In genomic region chr6:122708826-122709225, GRCm38 (mm10) we compare ENCODE assay signal across 23 mouse cellular contexts. TPM values are rescaled to one million over a fixed set of nuclear protein-coding genes. Genes with fewer than 3 reads are reported as not detected.
DNase-seq lines count a peak whose midpoint lies in the region; ATAC-seq and TF ChIP-seq lines count a peak whose summit lies in the region.
"Had no signal": no experiment of that assay in that cellular context is flagged by ENCODE, and none has a peak within 500 bp of the region (broad histone marks: within the 10 kb centered on the region; RNA-seq: fewer than 3 reads in every experiment).

No protein-coding gene starts in this region.

- H3K27ac ChIP-seq in forebrain, embryonic 14.5 days (ENCODE audit: low read depth, low read length), result no peak overlapping the region
- no peak overlapping the region for H3K27ac ChIP-seq in forebrain, embryonic 10.5 days
- no peak overlapping the region for H3K27ac ChIP-seq in left cerebral cortex, adult 2 months
- peak overlapping the region; percentile 48; the same call in 1 of the 2 replicates for H3K27ac ChIP-seq in ES-E14 (ENCODE audit: insufficient read depth, low read depth, low read length, poor library complexity, severe bottlenecking)
- H3K27ac ChIP-seq: forebrain, embryonic 15.5 days; heart, embryonic 13.5 days; limb, embryonic 15.5 days; midbrain, embryonic 13.5 days had no signal

- no peak overlapping the region for H3K4me2 ChIP-seq in forebrain, embryonic 14.5 days (ENCODE audit: low read length)
- H3K4me2 ChIP-seq: forebrain, embryonic 15.5 days; heart, embryonic 13.5 days; limb, embryonic 15.5 days; midbrain, embryonic 13.5 days had no signal

- TF ChIP-seq CTCF in left cerebral cortex, adult 2 months (IDR thresholded peaks at IDR 0.05), result peak; percentile 3

- intact Hi-C loops in left cerebral cortex, adult 2 months (cut with DNase I), result no loop called here
- intact Hi-C loops in left cerebral cortex, postnatal 14 days (cut with DNase I), result no loop called here

- no peak overlapping the region for H3K9ac ChIP-seq in forebrain, embryonic 14.5 days (ENCODE audit: low read length)
- peak overlapping the region; percentile 84 for H3K9ac ChIP-seq in ES-E14 (ENCODE audit: insufficient read depth, low read depth, low read length, poor library complexity, severe bottlenecking)
- H3K9ac ChIP-seq: forebrain, embryonic 15.5 days; heart, embryonic 13.5 days; limb, embryonic 15.5 days; midbrain, embryonic 13.5 days had no signal

- H3K4me3 ChIP-seq in forebrain, embryonic 14.5 days (ENCODE audit: low read depth, low read length), result no peak overlapping the region
- H3K4me3 ChIP-seq in forebrain, embryonic 10.5 days, result no peak overlapping the region
- H3K4me3 ChIP-seq in left cerebral cortex, adult 2 months, result no peak overlapping the region
- peak overlapping the region; percentile 78 to 88 for H3K4me3 ChIP-seq in ES-E14 (ENCODE audit: insufficient read depth in 1 of 2, low read depth in 1 of 2, low read length in 2 of 2, poor library complexity in 1 of 2, severe bottlenecking in 1 of 2)
- H3K4me3 ChIP-seq: forebrain, embryonic 15.5 days; heart, embryonic 13.5 days; limb, embryonic 15.5 days; midbrain, embryonic 13.5 days had no signal

- no peak for ATAC-seq in forebrain, embryonic 14.5 days
- peak; percentile 30; the same call in 1 of the 2 replicates for ATAC-seq in megakaryocyte, adult 5-6 weeks (ENCODE audit: poor library complexity, severe bottlenecking)
- ATAC-seq: forebrain, embryonic 15.5 days; midbrain, embryonic 13.5 days had no signal

- H3K27me3 ChIP-seq in forebrain, embryonic 14.5 days (replicated peaks; ENCODE audit: control insufficient read depth, insufficient read depth, low read length), result no peaks in the 10 kb centered on the region
- peaks cover 34% of the 10 kb centered on the region for H3K27me3 ChIP-seq in forebrain, embryonic 10.5 days (ENCODE audit: poor library complexity, severe bottlenecking)

- DNase-seq in forebrain, embryonic 14.5 days (ENCODE audit: low spot score), result peak; percentile 13
- DNase-seq in forebrain, embryonic 10.5 days (ENCODE audit: extremely low spot score, low spot score), result no peak
- no peak for DNase-seq in left cerebral cortex, adult 2 months (ENCODE audit: extremely low spot score in 1 of 2, low spot score in 2 of 2)
- no peak for DNase-seq in left cerebral cortex, postnatal 14 days (ENCODE audit: low spot score in 2 of 2)
- DNase-seq in ES-E14 (ENCODE audit: low read depth, low spot score), result no peak
- DNase-seq in retina, embryonic 14.5 days (ENCODE audit: low spot score), result no peak
- no peak for DNase-seq in cerebellum, postnatal 14 days
- DNase-seq: B cell, adult 2 months; cerebellum, postnatal 10 days; heart, adult 11 months; heart, postnatal 36 days; kidney, postnatal 10 days; layer of hippocampus, adult 9-11 months; lung, adult 18-20 months; lung, postnatal 4 days; thymus, adult 18-20 months had no signal

- WGBS in forebrain, embryonic 14.5 days, result 79% methylated on average over 4 of the region's 4 CpGs
- WGBS in forebrain, embryonic 10.5 days, result 78% methylated on average over 4 of the region's 4 CpGs

- no peaks in the 10 kb centered on the region for H3K36me3 ChIP-seq in forebrain, embryonic 14.5 days (ENCODE audit: control insufficient read depth, insufficient read depth, low read length)
- no peaks in the 10 kb centered on the region for H3K36me3 ChIP-seq in forebrain, embryonic 10.5 days (replicated peaks)
- H3K36me3 ChIP-seq in ES-E14 (ENCODE audit: control insufficient read depth, insufficient read depth, low read length, poor library complexity, severe bottlenecking), result peaks cover 25% of the 10 kb centered on the region
- H3K36me3 ChIP-seq: forebrain, embryonic 15.5 days; heart, embryonic 13.5 days; limb, embryonic 15.5 days; midbrain, embryonic 13.5 days had no signal

- in situ Hi-C loops in ES-E14 (cut with MboI; ENCODE audit: low sequenced_read_pairs in 2 of 2, unreplicated experiment in 2 of 2), result loop anchor here in 1 of 2 experiments (5.0 kb wide), 1 partner anchor 47 kb away; no protein-coding TSS in a partner anchor

- H3K9me3 ChIP-seq in forebrain, embryonic 14.5 days (replicated peaks; ENCODE audit: control insufficient read depth, low read length), result no peaks in the 10 kb centered on the region
- no peaks in the 10 kb centered on the region for H3K9me3 ChIP-seq in forebrain, embryonic 10.5 days
- H3K9me3 ChIP-seq in ES-E14 (ENCODE audit: control insufficient read depth, insufficient read depth, low read depth, low read length), result no peaks in the 10 kb centered on the region
- H3K9me3 ChIP-seq: forebrain, embryonic 15.5 days; heart, embryonic 13.5 days; limb, embryonic 15.5 days; midbrain, embryonic 13.5 days had no signal

- no peaks in the 10 kb centered on the region for H3K4me1 ChIP-seq in forebrain, embryonic 14.5 days (ENCODE audit: control insufficient read depth, insufficient read depth, low read length)
- H3K4me1 ChIP-seq in forebrain, embryonic 10.5 days, result peaks cover 7% of the 10 kb centered on the region
- peaks cover 4 to 7% of the 10 kb centered on the region in 2 experiments for H3K4me1 ChIP-seq in ES-E14 (ENCODE audit: control insufficient read depth in 2 of 2, insufficient read depth in 2 of 2, low read length in 2 of 2, poor library complexity in 1 of 2)
- H3K4me1 ChIP-seq: forebrain, embryonic 15.5 days; midbrain, embryonic 13.5 days had no signal

TF ChIP-seq in ES-E14, 5 proteins besides CTCF, POLR2A, EP300 and RAD21:
- no peak for TF ChIP-seq ZC3H11A (IDR thresholded peaks at IDR 0.05; ENCODE audit: borderline replicate concordance, low read depth, low read length)
- TF ChIP-seq MAFK (IDR thresholded peaks at IDR 0.05; ENCODE audit: insufficient read depth, low read depth, low read length), result no peak
- no peak for TF ChIP-seq HCFC1 (IDR thresholded peaks at IDR 0.05; ENCODE audit: borderline replicate concordance, insufficient read depth, low read length)
- no peak for TF ChIP-seq ZNF384 (IDR thresholded peaks at IDR 0.05; ENCODE audit: low read depth, low read length)
- no peak for TF ChIP-seq CHD2 (IDR thresholded peaks at IDR 0.05; ENCODE audit: low read depth, low read length)

RNA-seq across cellular contexts. Expression of gene Nanog, which starts 1.5 kb away (rescaled TPM):
- polyA plus RNA-seq in forebrain, embryonic 14.5 days (2014; fragmentation: Nextera tagmentation; extraction: Ambion mirVana), result 0.12 and 0.30 TPM in 2 replicates
- polyA plus RNA-seq in forebrain, embryonic 10.5 days (2016; fragmentation: Nextera tagmentation; extraction: Ambion mirVana), result 0.15 and 0.47 TPM in 2 replicates
- total RNA-seq in left cerebral cortex, adult 2 months (2021), result not detected
- total RNA-seq in left cerebral cortex, postnatal 14 days (2021), result not detected
- 89.3 and 138 TPM in 2 replicates for total RNA-seq in ES-E14 (2012; rRNA removed)
- total RNA-seq in megakaryocyte, adult 5-6 weeks (2015), result not detected in 2 replicates
- not detected in 2 replicates for total RNA-seq in megakaryocyte, adult 5-6 weeks (2017)
- total RNA-seq: gastrocnemius, adult 18-20 months; heart, postnatal 36 days; left cerebral cortex, postnatal 10 days had no signal

Comparison
In these comparisons a context has a peak if more than half of its experiments do, and no peak if none do; other contexts are left out.
1. H3K4me3 ChIP-seq: peak in ES-E14 (2 of 2); none in forebrain, embryonic 14.5 days (single experiment), forebrain, embryonic 10.5 days (single experiment) and left cerebral cortex, adult 2 months (single experiment).
2. RNA of gene Nanog, which starts 1.5 kb away (total RNA-seq): 89.3 to 138 TPM in ES-E14; not detected in left cerebral cortex, adult 2 months, not detected in left cerebral cortex, postnatal 14 days and not detected in megakaryocyte, adult 5-6 weeks; every median in the first group is over 10 times any median in the second.